Mouse (Mus musculus) adrenal gland, adult 8-10 months (tissue): Measurements from ENCODE around the gene Zbtb12. TPM values are rescaled to one million over a fixed set of nuclear protein-coding genes. Genes with fewer than 3 reads are reported as not detected.
"Not testable (repeated sequence)": the region's sequence is repeated elsewhere in the genome, so short reads cannot be mapped to it uniquely, and the experiment has no call there.

Source experiments
- DNase-seq: peaks from one replicate; pipeline ENCODE4 v3.0.0; 2022
- total RNA-seq, 4 experiments: library from RNA; stranded (reverse); gene quantifications; 2 replicates each; pipeline ENCODE4 v1.2.4; 2022

Zbtb12 gene
- total RNA-seq, 4 experiments from 2014 or later: 15.0 to 21.0 (median 18.0) TPM

- no peak for DNase-seq
These were observed 5.0 kb upstream of the Zbtb12 start for GRCm38 (mm10) chr17:34874321-34874720.

DNA sequence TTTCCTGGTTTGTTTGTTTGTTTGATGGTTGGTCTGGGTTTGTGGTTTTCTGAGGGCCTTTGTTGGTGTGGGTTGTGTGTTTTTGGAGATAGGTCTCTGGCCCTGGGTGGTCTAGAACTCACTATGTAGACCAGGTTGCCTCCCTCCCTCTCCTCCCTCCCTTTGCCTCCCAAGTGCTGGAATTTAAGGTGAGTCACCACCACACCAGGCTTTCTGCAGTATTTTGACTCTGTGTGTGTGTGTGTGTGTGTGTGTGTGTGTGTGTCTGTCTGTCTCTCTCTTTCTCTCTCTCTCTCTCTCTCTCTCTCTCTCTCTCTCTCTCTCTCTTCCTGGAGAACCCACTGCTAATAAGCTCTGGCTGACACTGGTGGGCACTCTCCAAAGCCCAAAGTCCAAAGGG lies 1.9 kb downstream of the Zbtb12 start:
- DNase-seq: no peak

DNA sequence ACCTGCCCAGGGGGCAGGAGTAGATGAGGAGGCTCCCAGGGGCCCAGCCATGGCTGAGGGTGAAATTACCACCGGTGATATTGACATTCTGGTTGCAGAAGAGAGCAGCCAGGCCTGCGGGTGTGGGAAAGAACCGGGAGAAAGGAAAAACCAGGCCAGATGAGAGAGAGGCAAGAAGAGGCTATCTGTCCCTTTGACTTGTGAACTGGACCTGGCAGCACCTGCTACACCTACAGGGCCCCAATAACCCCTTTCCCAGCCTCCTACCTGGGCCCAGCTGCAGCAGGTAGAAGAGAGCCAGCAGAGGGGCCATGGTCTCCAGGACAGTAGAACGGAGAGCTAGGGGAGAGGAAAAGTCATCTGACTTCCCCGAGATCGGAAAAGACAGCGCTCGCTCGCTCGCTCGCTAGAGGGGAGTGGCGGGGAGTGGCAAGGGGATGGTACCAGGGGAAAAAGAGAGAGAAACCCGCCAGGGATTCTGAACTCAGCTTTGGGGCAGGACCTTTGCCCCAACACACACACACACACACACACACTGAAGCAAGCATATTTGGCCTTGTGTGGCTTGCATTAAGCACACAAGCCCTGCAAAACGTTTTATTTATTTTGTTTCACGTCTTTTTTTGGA lies 2.5 kb downstream of the Zbtb12 start, which contains the start of gene Gm20547:
Gene Gm20547 (minus strand): TSS at position 360 of the 628 bp plus-strand sequence.
- no peak for DNase-seq

- no peak for DNase-seq
These were observed 4.0 kb downstream of the Zbtb12 start for GRCm38 (mm10) chr17:34883332-34883731.

DNA sequence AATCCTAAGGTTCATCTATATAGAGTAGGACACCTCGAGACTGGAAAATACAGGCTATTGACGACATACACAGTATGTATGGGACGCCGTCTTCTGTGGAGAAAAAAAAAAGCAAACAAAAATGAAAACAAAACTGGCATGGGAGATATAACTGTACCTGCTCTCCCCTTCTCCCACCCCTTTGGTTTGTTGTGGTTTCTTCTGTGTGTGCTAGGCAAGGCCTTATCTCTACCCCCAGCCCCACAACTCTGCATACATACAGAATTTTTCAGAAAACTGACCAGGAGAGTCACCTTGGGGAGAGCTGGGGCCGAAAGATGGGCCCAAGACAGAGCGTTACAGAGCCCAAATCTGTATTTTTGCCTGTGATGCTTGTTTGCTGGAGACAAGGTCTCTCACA lies 5.4 kb downstream of the Zbtb12 start:
- DNase-seq: no peak

DNA sequence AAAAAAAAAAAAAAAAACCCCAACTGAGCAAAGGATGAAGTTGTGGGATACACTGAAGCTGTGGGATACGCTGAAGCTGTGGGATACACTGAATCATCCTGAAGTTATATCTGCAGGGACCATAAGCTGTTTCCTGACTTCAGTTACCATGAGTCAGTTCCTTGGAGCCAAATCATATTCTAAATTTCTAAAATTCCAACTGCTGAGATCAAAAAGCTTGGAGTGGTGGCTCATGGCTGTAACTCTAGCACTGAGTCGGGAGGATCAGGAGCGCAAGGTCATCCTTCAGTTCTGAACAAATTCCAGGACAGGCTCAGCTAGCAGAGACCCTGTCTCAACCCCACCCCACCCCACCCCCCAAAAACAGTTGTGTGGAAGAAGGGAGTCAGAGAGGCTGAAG lies 6.3 kb downstream of the Zbtb12 start:
- DNase-seq: no peak

DNA sequence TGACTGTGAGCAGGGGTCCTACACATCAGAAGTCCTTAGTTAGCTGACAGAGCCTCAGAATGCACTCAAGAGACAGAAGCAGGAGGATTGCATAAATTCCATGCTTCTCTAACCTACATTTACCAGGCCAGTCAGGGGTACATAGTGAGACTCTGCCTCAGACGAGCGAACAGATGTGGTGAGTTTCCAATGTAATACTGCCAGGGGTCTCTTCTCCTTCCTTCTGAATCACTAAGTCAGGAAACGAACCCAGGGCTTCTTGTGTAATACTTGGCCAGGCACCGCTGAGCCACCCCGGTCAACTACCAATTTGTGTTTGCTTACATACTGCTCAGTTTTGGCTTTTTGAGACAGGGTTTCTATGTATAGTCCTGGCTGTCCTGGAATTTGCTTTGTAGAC lies 8.7 kb downstream of the Zbtb12 start:
- no peak for DNase-seq

- DNase-seq: no peak
These were observed 10.9 kb downstream of the Zbtb12 start for GRCm38 (mm10) chr17:34890074-34890743.

DNA sequence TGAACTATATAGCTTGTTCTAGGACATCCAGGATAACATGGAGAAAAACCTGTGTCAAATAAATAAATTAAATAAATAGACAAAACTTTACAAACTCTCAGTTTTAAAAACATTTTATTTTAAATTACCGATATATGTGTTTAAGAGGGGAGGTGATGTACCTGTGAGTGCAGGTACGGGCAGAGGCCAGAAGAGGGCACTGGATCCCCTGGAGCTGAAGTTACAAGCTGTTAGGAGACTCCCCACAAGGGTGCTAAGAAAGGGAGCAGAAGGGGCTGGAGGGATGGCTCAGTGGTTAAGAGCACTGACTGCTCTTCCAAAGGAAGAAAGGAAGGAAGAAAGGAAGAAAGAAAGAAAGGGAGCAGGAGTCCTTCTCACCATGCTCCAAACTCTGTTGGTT lies 12.1 kb downstream of the Zbtb12 start:
- no peak for DNase-seq

- no peak for DNase-seq
These were observed 14.0 kb downstream of the Zbtb12 start for GRCm38 (mm10) chr17:34893072-34893824.

- peak; percentile 93 for DNase-seq
These were observed 14.9 kb downstream of the Zbtb12 start for GRCm38 (mm10) chr17:34894074-34894597.

- no peak for DNase-seq
These were observed 15.7 kb downstream of the Zbtb12 start for GRCm38 (mm10) chr17:34894801-34895530.

DNA sequence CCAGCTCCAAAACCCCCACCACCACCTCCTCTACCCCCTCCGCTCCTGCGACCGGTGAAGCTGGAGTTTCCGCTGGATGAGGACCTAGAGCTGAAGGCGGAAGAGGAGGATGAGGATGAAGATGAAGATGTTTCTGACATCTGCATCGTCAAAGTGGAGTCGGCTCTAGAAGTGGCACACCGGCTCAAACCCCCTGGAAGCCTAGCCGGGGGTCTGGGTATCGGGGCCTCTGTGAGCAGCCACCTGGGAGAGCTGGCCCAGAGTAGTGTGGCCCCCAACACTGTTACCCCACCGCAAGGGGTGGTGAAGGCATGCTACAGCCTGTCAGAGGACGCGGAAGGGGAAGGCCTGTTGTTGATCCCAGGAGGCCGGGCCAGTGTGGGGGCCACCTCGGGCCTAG lies 16.4 kb downstream of the Zbtb12 start:
- no peak for DNase-seq

DNA sequence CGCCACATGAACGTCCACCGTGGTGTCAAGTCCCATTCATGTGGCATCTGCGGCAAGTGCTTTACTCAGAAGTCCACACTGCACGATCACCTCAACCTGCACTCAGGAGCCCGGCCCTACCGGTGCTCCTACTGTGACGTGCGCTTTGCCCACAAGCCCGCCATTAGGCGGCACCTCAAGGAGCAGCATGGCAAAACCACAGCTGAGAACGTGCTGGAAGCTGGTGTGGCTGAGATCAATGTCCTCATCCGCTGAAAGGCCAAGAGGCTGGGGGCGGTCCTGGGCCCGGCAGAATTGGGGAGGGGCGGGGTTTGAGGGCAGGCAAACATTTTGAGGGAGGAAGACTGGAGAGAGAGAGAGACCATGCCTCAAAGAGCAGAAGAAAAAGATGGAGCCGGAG lies 17.1 kb downstream of the Zbtb12 start:
- DNase-seq: no peak

DNA sequence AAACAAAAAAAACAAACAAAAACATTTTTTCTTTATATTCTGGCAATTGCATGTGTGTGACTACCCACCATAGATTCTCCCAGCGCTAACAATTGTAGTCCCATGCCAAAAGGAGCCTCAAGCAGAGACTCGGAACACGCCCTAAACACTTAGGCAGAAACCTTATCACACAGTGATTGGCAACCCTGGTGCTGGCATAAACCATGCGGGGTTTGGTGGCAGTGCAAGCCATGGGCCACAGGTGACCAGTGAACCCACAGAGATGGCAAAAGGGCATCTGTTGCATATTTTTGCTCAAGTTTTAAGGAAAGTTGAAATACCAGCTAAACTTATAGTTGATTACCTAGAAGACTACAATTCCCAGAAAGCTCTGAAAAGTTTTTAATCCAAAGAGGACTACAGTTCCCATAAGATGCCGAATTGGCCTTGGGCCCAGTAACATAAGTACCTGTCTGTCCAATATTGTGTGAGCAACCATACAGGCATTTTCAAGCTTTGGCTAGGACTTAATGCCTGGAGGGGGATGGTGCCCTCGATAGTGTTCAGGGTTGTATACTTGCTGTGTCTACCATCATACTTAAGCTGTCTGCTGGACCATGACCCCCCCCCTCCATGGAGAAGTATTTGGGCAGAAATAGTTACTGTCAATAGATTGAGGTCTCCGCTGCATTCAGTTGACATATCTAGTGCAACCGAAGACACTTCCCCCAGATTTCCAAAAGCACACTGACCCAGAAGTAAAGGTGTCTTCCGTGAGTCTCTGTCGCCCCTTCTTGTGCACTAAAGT lies 18.3 kb downstream of the Zbtb12 start:
- DNase-seq: no peak

DNA sequence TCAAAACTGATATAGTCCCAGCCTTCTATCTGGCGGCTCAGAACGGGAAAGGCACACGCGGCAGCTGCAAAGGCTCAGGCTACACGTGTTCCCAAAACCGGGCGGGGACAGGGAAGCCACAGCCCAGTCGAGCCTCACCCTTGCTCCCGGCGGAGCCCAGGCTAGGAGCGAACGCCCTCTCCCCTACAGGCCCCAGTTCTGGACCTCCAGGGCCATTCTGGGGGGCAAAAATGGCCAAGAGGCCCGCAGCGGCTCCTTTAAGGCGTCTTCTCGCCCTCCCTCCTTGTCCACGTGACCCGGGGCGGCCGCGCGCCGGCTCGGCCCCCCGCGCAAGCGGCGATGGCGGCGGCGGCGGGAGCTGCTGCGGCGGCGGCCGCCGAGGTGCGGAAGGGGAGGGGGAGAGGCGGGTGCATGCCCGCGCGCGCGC lies 18.9 kb downstream of the Zbtb12 start, which contains the start of the genes C2 and Ehmt2:
Gene C2 (minus strand): TSS at position 106 of the 427 bp plus-strand sequence.
Gene Ehmt2 (plus strand): TSS at position 310 of the 427 bp plus-strand sequence.
- peak; percentile 74 for DNase-seq

GRCm38 (mm10) chr17:34898706-34899052 lies 19.4 kb downstream of the Zbtb12 start:
- no peak for DNase-seq

- DNase-seq: no peak
These were observed 20.0 kb downstream of the Zbtb12 start for GRCm38 (mm10) chr17:34899053-34899889.

DNA sequence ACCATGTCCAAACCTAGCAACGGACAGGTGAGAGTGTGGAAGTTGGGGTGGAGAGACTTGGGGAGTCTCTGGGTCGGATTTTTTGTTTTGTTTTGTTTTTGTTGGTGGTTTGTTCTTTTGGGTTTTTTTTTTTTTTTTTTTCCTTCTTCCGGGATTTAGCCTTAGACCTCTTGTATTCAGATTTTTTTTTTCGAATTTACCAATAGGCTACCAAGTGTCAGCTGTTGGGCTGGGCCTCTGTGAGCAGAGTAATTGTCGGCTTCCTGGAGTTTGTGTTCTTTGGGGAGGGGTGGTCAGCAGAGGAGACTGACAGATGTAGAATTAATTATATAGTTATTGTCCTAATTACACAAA lies 20.6 kb downstream of the Zbtb12 start:
- no peak for DNase-seq

DNA sequence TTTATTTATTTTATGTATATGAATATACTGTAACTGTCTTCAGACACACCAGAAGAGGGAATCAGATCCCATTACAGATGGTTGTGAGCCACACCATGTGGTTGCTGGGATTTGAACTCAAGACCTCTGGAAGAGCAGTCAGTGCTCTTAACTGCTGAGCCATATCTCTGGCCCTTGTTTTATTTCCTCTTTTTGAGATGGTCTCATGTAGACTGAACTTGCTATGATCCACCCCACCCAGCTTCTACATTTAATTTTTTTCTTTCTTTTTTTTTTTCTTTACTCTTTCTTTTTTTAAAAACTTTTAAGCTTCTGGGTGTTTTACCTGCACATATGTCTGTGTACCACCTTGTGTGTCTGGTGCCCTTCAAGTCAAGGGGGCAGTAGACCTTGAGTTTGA lies 21.5 kb downstream of the Zbtb12 start:
- not testable (repeated sequence) for DNase-seq

DNA sequence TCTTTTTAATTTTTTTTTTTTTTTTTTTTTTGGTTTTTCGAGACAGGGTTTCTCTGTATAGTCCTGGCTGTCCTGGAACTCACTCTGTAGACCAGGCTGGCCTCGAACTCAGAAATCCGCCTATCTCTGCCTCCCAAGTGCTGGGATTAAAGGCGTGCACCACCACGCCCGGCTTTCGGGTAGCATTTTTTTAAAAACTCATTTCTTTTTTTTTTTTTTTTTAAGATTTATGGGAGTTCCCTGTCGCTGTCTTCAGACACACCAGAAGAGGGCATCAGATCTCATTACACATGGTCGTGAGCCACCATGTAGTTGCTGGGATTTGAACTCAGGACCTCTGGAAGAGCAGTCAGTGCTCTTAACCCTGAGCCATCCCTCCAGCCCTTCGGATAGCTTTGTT lies 22.7 kb downstream of the Zbtb12 start:
- not testable (repeated sequence) for DNase-seq
